Mouse (Mus musculus) urinary bladder, postnatal 4 days (tissue): ENCODE results near the gene Mrpl9.

Source experiments
- DNase-seq, 2 experiments: peaks; one replicate each; pipeline ENCODE4 v3.0.0; 2021 to 2022; ENCODE audit warnings: low spot score in 2 of 2

The Mrpl9 gene

GRCm38 (mm10) chr3:94442951-94443596, at the start of gene Mrpl9:
Gene Mrpl9, plus strand, starts transcription at chr3:94443318.
- DNase-seq, result peak; percentile 93 to 94

GRCm38 (mm10) chr3:94396336-94396735, 46.8 kb upstream of the Mrpl9 start:
- no peak for DNase-seq

DNA sequence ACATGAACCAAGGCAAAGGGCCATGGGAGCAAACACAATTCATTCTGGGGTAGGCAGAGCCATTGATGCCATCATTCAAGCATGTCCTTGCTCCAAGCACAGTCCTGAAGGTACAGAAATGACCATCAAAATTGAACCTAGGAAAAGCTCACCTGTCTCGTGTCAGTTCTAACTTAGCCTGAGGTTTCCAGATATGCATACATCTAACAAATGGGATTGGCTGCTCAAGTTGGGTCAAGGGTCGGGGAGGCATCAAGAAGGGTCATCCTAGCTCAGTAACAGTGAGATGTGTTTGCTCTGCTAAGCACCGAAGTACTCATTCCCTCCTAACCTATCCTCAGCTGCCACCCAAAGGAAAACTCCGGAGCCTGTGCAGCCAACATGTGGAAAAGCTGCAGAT, 46.3 kb upstream of the Mrpl9 start:
- no peak for DNase-seq

GRCm38 (mm10) chr3:94398217-94398616, 44.9 kb upstream of the Mrpl9 start, which contains the start of gene Lingo4:
Gene Lingo4, plus strand, starts transcription at chr3:94398517.
- DNase-seq, result no peak

GRCm38 (mm10) chr3:94398943-94399481, 44.1 kb upstream of the Mrpl9 start:
- no peak for DNase-seq

GRCm38 (mm10) chr3:94399663-94400310, 43.3 kb upstream of the Mrpl9 start:
- no peak for DNase-seq

DNA sequence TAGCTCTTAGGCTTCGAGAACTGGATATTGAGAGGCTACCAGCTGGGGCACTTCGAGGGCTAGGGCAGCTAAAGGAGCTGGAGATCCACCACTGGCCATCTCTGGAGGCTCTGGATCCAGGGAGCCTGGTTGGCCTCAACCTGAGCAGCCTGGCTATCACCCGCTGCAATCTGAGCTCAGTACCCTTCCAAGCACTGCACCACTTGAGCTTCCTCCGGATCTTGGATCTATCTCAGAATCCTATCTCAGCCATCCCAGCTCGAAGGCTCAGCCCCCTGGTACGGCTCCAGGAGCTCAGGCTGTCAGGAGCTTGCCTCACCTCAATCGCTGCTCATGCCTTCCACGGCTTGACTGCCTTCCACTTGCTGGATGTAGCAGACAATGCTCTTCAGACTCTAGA, 40.7 kb upstream of the Mrpl9 start:
- no peak for DNase-seq

DNA sequence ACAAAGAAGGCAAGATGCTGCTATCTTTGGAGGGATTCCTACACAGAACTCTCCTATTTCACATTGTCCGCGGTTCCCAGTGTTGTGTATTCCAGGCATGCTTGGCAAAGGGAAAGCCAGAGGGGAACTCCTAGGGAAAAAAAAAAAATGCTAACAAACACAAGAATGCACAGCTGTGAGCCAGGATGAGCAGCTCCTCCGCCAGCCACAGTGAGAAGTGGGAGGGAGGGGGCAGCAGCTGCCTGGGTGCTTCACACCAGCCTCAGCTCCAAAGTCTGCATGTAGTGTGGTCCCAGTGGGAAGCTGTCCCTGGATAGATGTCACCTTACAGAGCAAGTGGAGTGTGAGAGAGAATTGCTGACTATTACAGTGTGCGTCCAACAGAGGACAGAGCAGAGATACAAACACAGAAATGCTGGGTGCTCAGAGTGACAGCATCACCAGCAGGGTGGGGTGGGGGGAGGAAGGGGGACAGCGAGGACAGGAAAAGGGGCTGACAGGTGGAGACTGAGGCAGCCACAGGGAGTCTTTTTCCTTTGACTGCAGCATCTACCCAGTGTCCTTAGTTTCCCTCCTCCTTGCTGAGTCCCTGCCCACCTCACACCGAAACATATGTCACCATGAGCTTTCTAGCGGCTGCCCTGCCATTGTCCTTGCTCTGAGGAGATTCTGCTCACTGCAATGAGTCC, 38.6 kb upstream of the Mrpl9 start:
- DNase-seq, result no peak

DNA sequence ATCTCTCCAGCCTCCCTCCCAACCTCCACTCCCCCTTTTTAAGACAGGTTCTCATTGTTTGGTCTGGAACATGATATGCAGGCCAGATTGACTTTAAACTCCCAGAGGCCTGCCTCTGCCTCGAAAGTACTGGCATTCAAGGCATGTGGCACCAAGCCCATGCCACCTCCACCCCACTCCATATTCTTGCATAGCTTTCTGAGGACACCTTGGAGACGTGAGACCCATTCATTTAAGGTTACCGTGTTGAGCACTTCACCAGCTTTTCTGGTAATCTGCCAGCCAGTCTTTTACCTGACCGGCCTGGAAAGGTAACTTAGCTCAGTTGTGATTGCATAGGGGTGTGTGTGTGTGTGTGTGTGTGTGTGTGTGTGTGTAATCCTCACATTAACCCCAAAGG, 37.6 kb upstream of the Mrpl9 start:
- DNase-seq, result no peak

DNA sequence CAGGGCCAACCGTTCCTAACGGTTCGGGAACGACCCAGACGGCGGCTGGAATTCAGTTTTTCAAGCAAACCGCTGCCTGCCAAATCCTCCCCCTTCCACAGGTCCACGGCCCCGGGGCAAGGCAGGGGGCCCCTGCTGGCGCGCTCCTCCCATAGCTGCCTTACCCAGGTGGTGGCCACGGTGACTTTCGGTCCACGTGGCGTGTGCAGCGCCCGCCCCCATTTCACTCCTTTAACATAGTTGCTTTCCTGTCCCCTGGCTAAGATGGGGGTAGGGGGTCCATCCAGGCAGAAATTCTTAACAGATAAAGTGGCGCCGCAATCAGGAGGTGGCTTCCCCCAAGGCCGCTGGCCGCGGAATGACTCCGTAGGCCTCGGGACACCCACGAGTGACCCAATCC, 30.6 kb upstream of the Mrpl9 start:
- DNase-seq, result no peak

DNA sequence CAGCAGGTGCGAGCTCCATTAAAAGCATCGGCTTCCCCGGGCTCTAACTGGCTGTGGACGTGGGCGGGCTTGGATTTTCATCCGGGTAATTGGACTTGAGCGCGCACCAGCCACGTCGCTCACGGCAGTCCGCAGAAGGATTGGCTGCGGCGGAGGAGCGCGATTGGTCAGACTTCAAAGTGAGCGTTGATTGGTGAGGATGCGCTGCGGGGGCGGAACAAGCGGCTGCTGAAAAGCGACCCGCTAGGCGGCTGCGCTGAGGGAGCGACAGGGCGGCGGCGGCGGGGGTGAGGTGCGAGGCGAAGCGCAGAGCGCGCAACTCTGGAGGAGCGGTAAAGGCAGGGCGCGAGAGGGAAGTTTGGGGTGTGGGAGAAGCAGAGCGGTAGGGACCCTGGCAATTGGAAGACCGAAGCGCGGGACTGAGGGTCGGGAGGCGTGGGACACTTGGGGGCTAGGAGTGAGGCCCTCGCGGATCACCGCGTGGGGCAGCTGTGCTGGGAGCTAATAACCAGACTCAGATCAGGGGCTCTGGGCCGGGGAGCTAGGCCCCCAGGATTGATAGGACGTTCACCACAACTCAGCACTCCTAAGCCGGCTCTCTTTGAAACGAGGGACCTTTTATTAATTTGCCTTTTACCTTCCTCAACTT, 30.0 kb upstream of the Mrpl9 start, which contains the start of gene Tdrkh:
Gene Tdrkh (plus strand): TSS at position 243 of the 649 bp plus-strand sequence.
- peak; percentile 91 to 95 for DNase-seq

DNA sequence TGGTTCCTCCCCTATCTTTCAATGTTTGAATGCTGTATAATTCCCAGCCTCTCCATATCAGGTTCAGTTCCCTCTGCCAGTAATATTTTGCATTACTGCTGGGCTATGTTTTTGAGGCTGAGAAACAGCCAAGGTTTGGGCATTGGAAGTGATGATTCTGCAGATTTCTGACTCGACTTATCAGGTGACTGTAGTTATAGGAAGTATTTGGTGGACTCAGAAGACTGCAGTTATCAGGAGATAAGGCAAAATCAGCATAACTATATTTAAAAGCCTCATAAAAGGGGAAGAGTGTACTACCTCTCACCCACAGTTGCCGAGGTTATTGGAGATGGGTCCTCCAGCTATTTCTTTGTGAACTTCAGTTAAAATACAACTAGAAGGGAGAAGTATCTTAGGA, 12.1 kb upstream of the Mrpl9 start:
- no peak for DNase-seq

GRCm38 (mm10) chr3:94434305-94434704, 8.8 kb upstream of the Mrpl9 start:
- no peak for DNase-seq

GRCm38 (mm10) chr3:94436420-94436819, 6.7 kb upstream of the Mrpl9 start:
- no peak for DNase-seq

- no peak for DNase-seq
Measured at GRCm38 (mm10) chr3:94441182-94441581, 1.9 kb upstream of the Mrpl9 start.

- no peak for DNase-seq
Measured at GRCm38 (mm10) chr3:94443597-94443964, 463 bp downstream of the Mrpl9 start, which contains the start of gene Oaz3. Gene Oaz3, minus strand, starts transcription at chr3:94443915.

- no peak for DNase-seq
Measured at GRCm38 (mm10) chr3:94449377-94449776, 6.3 kb downstream of the Mrpl9 start.

DNA sequence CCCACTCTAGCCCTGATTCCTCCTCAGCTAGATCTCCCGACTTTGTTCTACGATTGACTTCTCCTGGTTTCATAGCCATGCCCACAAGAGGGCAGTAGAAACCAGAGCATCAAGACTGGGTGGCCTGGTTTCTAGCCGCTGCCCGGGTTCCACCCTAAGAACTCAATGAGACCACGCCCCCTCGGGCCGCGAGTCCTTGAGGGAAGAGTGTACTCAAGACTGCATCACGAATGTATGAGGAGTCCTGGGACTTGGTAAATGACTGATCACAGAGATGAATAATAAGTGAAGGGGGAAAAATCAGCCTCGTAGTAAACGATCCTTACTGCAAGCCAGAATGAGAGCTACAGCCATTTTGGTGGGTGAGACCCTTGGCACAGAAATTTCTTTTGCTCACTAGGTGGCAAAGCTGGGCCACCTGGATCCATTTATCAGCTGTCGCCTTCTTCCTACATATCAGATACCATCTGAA, 13.4 kb downstream of the Mrpl9 start:
- DNase-seq, result peak; percentile 72 to 81

DNA sequence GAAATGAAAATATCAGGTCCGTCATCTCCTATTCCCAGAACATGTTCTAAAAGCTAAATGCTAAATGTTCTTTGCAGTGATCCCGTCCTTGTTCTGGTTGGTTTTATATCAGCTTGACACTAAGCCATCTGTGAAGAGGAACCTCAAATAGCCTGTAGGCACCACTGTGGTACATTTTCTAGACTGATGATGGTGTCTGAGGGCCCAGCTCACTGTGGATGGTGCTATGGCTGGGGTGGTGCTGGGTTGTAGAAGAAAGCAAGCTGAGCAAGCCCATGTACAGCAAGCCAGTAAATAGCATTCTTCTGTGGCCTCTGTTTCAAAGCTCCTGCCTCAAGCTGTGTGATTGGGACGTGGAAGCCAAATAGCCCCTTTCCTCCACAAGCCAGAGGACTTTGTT, 13.9 kb downstream of the Mrpl9 start:
- DNase-seq, result no peak

GRCm38 (mm10) chr3:94459834-94460233, 16.7 kb downstream of the Mrpl9 start:
- DNase-seq, result no peak

DNA sequence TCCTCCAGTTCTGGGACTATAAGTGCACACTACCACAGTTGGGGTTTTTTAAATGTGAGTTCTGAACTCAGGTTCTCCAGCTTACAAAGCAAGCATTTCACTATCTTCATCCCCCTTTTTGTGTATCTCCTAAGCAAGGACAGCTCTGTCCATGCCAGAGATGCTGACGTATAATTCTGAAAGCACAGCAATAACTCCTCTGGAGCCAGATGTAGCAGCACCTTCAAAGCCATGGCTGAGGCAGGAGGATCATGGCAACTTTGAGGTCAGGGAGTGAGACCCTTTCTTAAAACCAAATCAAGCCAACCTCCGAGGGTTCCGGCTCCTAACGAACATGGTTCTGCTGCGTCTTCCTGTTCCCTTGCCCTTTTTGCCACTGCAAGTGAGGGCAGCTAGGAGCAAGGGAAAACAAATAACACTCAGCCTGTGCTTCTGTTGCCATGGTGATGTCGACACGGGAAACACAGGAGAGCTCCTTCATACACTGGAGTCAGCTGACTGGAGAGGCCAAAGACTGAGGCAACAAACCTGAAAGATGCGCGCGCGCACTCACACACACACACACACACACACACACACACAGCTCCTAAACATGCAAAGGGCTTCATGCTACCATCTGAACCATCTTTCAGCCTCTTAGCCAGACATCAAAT, 20.9 kb downstream of the Mrpl9 start:
- DNase-seq, result no peak
